Mouse (Mus musculus): ENCODE data around the gene Tango2. TPM values are rescaled to one million over a fixed set of nuclear protein-coding genes. Genes with fewer than 3 reads are reported as not detected.

The Tango2 gene
- total and polyA plus RNA-seq, 3 experiments: 42.8 to 87.0 (median 47.9) TPM

DNA sequence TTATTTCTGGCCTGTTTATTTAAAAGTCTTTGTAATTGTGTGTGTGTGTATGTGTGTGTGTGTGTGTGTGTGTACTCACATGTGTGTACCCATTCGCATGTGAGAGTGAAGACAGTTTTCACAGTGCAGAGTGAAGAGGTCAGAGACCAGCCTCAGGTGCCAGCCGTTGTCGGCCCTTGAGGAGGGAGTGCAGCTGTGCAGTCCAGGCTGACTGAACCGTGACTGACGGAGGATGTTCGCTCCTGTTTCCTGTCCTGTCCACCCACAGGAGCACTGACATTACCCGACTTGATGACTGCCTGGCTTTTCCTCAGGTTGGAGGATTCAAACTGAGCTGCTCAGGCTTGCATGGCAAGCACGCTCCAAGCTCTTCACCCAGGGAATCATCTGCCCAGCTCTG lies 15.0 kb upstream of the Tango2 start:
- H3K9me3 ChIP-seq (replicated peaks): peaks cover 14% of the 10 kb centered on the region
- no peaks in the 10 kb centered on the region for H3K36me3 ChIP-seq (replicated peaks)
- DNase-seq (ENCODE audit: low spot score) (no peak), ATAC-seq (ENCODE audit: extremely low read depth, insufficient number of reproducible peaks, low FRiP score, poor library complexity, severe bottlenecking) (no peak)
- H3K27me3 ChIP-seq (ENCODE audit: insufficient read depth, low read length): no peaks in the 10 kb centered on the region
- H3K4me3 ChIP-seq (ENCODE audit: low read depth, low read length): no peak overlapping the region
- no peak for TF ChIP-seq CTCF (IDR thresholded peaks at IDR 0.05; ENCODE audit: low read depth, low read length)
- no peak for TF ChIP-seq GATA2 (IDR thresholded peaks at IDR 0.05; ENCODE audit: borderline replicate concordance, low read depth, low read length)
- no peak for TF ChIP-seq TAL1 (conservative IDR thresholded peaks at IDR 0.05; ENCODE audit: low read depth, low read length)
- TF ChIP-seq GATA1 (IDR thresholded peaks at IDR 0.05; ENCODE audit: borderline replicate concordance, low read length): no peak
- no peak for TF ChIP-seq POLR2AphosphoS5 (IDR thresholded peaks at IDR 0.05; ENCODE audit: insufficient replicate concordance, low read depth, low read length)
- peaks cover 17% of the 10 kb centered on the region for H3K4me1 ChIP-seq (ENCODE audit: insufficient read depth, low read depth, low read length)

DNA sequence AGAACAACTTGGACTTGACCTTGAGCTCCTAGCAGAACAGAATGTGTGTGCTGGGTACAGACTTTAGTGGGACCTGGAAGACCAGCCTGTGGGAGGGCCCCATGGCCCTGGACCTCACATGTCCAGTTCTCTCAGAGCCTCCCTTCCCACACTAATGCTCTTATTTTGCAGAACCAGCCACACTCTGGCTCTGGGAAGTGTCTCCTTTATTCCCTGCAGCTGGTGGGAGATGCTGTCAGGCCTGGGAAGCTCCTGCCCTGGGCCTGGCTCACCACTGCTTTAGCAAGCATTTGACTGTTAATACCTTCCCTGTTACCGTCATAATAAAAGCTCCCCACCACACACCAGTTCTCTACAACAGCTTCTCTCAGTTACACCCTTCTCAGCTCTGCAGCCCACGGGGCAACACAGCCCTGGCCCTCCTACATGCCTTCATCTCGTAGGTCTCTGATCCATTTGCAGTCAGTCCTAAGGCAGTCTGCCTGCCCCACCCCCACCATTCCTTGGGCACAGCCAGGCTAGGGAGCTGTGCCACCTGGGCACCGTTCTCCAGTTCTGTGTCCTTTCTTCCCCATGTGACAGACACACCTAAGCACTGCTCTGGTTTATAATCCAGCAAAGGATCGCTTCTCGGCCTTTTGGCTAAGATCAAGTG lies 12.4 kb upstream of the Tango2 start:
- Histone ChIP-seq H3K4me1 (ENCODE audit: insufficient read depth, low read depth, low read length) (peaks cover 23% of the 10 kb centered on the region), H3K36me3 (replicated peaks) (no peaks in the 10 kb centered on the region), H3K9me3 (replicated peaks) (peaks cover 12% of the 10 kb centered on the region), H3K4me3 (ENCODE audit: low read depth, low read length) (no peak overlapping the region), H3K27me3 (ENCODE audit: insufficient read depth, low read length) (no peaks in the 10 kb centered on the region)
- ATAC-seq (ENCODE audit: extremely low read depth, insufficient number of reproducible peaks, low FRiP score, poor library complexity, severe bottlenecking): no peak
- TF ChIP-seq CTCF (IDR thresholded peaks at IDR 0.05; ENCODE audit: low read depth, low read length) (no peak), TAL1 (conservative IDR thresholded peaks at IDR 0.05; ENCODE audit: low read depth, low read length) (no peak), GATA1 (IDR thresholded peaks at IDR 0.05; ENCODE audit: borderline replicate concordance, low read length) (no peak), GATA2 (IDR thresholded peaks at IDR 0.05; ENCODE audit: borderline replicate concordance, low read depth, low read length) (no peak)
- no peak for DNase-seq (ENCODE audit: low spot score)

DNA sequence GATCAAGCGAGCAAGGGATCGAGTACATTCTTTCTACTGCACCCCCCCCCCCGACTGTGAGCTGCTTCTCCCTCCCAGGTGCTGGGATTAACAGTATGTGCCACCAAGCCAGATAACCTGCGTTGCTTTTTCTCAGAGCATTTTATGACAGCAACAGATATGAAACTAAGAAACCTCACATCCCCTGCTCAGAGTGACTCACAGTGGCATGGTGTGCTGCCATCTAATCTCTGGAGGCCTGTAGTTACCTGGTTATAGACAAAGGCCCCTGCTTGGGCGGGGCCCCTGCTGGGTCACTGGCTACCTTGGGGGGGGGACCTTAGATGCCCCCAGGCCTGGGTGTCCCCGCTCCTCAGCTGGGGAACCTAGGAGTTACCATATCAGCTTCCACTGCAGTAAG lies 10.1 kb upstream of the Tango2 start:
- Histone ChIP-seq H3K4me3 (ENCODE audit: low read depth, low read length) (no peak overlapping the region), H3K9me3 (replicated peaks) (peaks cover 8% of the 10 kb centered on the region), H3K4me1 (ENCODE audit: insufficient read depth, low read depth, low read length) (peaks cover 37% of the 10 kb centered on the region), H3K36me3 (replicated peaks) (no peaks in the 10 kb centered on the region), H3K27me3 (ENCODE audit: insufficient read depth, low read length) (no peaks in the 10 kb centered on the region)
- ATAC-seq (ENCODE audit: extremely low read depth, insufficient number of reproducible peaks, low FRiP score, poor library complexity, severe bottlenecking): no peak
- DNase-seq (ENCODE audit: low spot score): no peak
- TF ChIP-seq TAL1 (conservative IDR thresholded peaks at IDR 0.05; ENCODE audit: low read depth, low read length) (no peak), CTCF (IDR thresholded peaks at IDR 0.05; ENCODE audit: low read depth, low read length) (no peak), GATA2 (IDR thresholded peaks at IDR 0.05; ENCODE audit: borderline replicate concordance, low read depth, low read length) (no peak), POLR2AphosphoS5 (IDR thresholded peaks at IDR 0.05; ENCODE audit: insufficient replicate concordance, low read depth, low read length) (no peak), GATA1 (IDR thresholded peaks at IDR 0.05; ENCODE audit: borderline replicate concordance, low read length) (no peak)

DNA sequence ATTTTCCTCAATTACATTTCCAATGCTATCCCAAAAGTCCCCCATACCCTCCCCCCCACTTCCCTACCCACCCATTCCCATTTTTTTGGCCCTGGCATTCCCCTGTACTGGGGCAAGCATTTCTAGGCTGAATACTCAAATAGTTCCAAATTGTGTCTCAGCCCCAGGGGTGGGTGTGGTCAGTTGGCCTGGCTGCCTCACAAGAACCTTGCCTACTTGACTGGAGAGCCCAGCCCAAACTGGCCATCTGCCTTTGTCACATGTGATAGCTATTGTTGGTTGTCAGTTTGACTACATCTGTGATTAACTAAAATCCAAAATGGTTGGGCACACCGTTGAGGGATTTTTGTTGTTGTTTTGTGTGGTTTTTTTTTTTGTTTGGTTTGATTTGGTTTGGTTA lies 9.1 kb upstream of the Tango2 start:
- no peak for DNase-seq (ENCODE audit: low spot score)
- Histone ChIP-seq H3K4me1 (ENCODE audit: insufficient read depth, low read depth, low read length) (peaks cover 43% of the 10 kb centered on the region), H3K36me3 (replicated peaks) (no peaks in the 10 kb centered on the region), H3K9me3 (replicated peaks) (peaks cover 8% of the 10 kb centered on the region), H3K27me3 (ENCODE audit: insufficient read depth, low read length) (no peaks in the 10 kb centered on the region), H3K4me3 (ENCODE audit: low read depth, low read length) (no peak overlapping the region)
- no peak for ATAC-seq (ENCODE audit: extremely low read depth, insufficient number of reproducible peaks, low FRiP score, poor library complexity, severe bottlenecking)
- no peak for TF ChIP-seq GATA2 (IDR thresholded peaks at IDR 0.05; ENCODE audit: borderline replicate concordance, low read depth, low read length)
- no peak for TF ChIP-seq GATA1 (IDR thresholded peaks at IDR 0.05; ENCODE audit: borderline replicate concordance, low read length)
- TF ChIP-seq POLR2AphosphoS5 (IDR thresholded peaks at IDR 0.05; ENCODE audit: insufficient replicate concordance, low read depth, low read length): no peak
- no peak for TF ChIP-seq TAL1 (conservative IDR thresholded peaks at IDR 0.05; ENCODE audit: low read depth, low read length)
- TF ChIP-seq CTCF (IDR thresholded peaks at IDR 0.05; ENCODE audit: low read depth, low read length): no peak

DNA sequence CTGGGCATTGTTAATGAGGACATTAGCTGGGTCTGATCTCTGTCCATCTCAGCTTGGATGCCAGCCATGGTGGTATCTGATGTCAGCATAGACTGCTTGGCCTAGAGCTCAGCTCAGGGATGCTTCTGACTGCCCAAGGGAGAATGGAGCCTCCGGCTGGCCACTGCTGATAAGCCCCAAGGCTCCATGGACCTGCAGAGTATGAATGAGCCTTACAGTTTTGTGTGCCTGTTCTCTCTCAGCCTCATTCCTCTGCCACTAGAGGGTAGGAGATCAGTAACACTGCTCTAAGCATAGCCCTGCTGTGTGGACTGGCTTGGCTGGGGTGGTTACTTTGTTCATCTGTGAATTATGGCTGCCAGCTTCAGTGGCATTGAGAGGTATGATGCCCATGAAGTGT lies 5.2 kb upstream of the Tango2 start:
- peaks cover 71% of the 10 kb centered on the region for H3K4me1 ChIP-seq (ENCODE audit: insufficient read depth, low read depth, low read length)
- TF ChIP-seq POLR2AphosphoS5 (IDR thresholded peaks at IDR 0.05; ENCODE audit: insufficient replicate concordance, low read depth, low read length): no peak
- peak; percentile 85 for TF ChIP-seq TAL1 (conservative IDR thresholded peaks at IDR 0.05; ENCODE audit: low read depth, low read length)
- no peaks in the 10 kb centered on the region for H3K36me3 ChIP-seq (replicated peaks)
- no peak overlapping the region; the same call in 1 of the 2 replicates for H3K4me3 ChIP-seq (ENCODE audit: low read depth, low read length)
- peaks cover under 1% of the 10 kb centered on the region; the same call in 1 of the 2 replicates for H3K9me3 ChIP-seq (replicated peaks)
- DNase-seq (ENCODE audit: low spot score) (peak; percentile 41), ATAC-seq (ENCODE audit: extremely low read depth, insufficient number of reproducible peaks, low FRiP score, poor library complexity, severe bottlenecking) (peak; percentile 78)
- peaks cover 30% of the 10 kb centered on the region for H3K27me3 ChIP-seq (ENCODE audit: insufficient read depth, low read length)

DNA sequence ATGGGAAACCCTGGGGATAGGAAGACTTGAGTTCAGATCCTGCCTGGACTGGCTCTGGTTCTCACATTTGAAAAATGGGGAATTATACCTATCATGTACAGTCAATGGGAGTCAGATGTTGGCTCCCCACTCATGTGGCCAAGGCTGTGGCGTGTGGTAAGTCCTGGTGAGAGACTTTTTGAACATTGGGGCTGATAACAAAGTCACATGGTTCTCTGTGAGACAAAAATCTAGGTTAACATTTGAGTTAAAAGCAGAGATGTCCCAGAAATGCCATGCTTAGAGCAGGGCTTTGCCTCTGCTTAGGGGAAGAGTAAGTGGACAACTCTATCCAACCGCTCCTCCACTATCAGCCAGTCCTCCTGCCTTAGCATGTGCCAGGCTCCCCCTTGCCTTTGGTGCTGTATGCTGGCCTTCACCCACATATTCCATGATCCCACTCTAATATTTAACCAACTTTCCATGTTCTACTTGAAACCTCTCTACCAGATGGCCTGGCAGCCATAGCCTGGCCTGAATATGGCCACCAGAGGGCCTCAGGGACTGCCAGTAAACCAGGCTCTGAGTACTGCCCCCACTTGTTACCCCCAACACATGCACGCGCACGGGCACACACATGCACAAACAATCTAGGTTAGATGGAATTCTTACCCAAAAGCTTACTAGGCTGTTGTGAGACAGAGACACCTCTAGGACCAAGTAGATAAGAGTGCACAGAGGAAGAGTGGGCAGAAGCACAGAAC lies 3.6 kb upstream of the Tango2 start:
- DNase-seq (ENCODE audit: low spot score) (peak; percentile 33), ATAC-seq (ENCODE audit: extremely low read depth, insufficient number of reproducible peaks, low FRiP score, poor library complexity, severe bottlenecking) (0 out of 2 replicates have a peak, but pooled peaks have one; percentile 32)
- Histone ChIP-seq H3K4me3 (ENCODE audit: low read depth, low read length) (no peak overlapping the region), H3K36me3 (replicated peaks) (no peaks in the 10 kb centered on the region), H3K4me1 (ENCODE audit: insufficient read depth, low read depth, low read length) (peaks cover 72% of the 10 kb centered on the region), H3K27me3 (ENCODE audit: insufficient read depth, low read length) (peaks cover 46% of the 10 kb centered on the region), H3K9me3 (replicated peaks) (no peaks in the 10 kb centered on the region)
- peak; percentile 66; the same call in 1 of the 2 replicates for TF ChIP-seq CTCF (IDR thresholded peaks at IDR 0.05; ENCODE audit: low read depth, low read length)
- no peak for TF ChIP-seq GATA1 (IDR thresholded peaks at IDR 0.05; ENCODE audit: borderline replicate concordance, low read length)

Data from G1E (cell line).